Mouse (Mus musculus): ENCODE measurements around the gene Adcy2.

DNA sequence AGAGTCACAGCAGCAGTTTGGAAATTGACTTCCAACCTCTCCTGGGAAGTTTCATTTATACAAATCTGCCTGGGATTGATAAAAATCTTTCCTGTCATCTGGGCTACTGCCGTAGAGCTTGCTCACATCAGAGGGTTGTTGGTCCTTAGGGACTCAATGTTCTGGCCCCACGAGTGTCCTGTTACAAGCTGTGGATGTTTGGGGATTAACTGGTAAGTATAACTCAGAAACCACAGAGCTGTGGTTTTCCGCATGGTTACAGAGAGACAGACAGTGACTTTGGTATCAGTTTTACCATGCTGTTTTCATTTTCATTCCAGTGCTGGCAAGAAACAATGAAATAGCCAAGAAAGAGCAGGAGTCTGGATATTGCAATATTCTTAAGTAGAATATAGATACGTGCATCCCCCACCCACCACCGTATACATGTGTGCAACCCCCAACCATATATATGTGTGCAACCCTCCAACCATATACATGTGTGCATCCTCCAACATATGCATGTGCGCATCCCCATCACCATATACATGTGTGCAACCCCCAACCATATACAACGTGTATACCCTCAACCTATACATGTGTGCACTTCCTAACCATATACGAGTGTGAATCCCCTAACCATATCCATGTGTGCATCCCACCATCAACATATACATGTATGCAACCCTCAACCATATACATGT, 233.3 kb downstream of the Adcy2 start:
- no peak for TF ChIP-seq CTCF (IDR thresholded peaks at IDR 0.05; ENCODE audit: control insufficient read depth, insufficient read depth, insufficient replicate concordance, low read depth, low read length)
- TF ChIP-seq POLR2A (IDR thresholded peaks at IDR 0.05; ENCODE audit: control insufficient read depth, low read depth, low read length) = no peak
